Mouse (Mus musculus): Measurements from ENCODE around the gene Vps37b. TPM values are rescaled to one million over a fixed set of nuclear protein-coding genes. Genes with fewer than 3 reads are reported as not detected.

Vps37b gene
- polyA plus RNA-seq, 1 experiment from 2014 or later: 27.1 TPM

DNA sequence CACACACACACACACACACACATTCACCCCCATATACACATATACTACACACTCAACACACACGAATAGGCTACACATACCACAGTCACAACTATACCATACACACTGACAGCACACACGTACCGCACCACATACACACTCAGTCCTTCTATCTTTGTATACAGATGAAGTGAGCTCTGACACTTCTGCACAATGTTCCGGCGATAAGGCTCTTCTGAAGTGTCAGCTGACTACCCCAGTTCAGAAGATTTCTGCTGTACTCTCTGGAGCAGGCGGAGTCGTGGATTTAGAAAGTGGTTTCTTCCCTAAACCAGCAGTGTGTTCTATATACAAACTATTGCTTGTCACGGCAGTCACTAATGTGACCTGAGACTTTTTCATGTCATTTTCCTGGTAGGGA is 22.0 kb downstream of the Vps37b start:
- Histone ChIP-seq H3K36me3 (ENCODE audit: control insufficient read depth, insufficient read depth, low read length) (peaks cover 24% of the 10 kb centered on the region), H3K4me2 (ENCODE audit: low read depth, low read length) (no peak overlapping the region), H3K4me1 (ENCODE audit: control insufficient read depth, insufficient read depth, low read length) (peaks cover 50% of the 10 kb centered on the region), H3K9ac (ENCODE audit: low read depth, low read length) (no peak overlapping the region), H3K27ac (ENCODE audit: low read length) (peak overlapping the region; percentile 73; the same call in 1 of the 2 replicates), H3K4me3 (ENCODE audit: low read length) (no peak overlapping the region), H3K27me3 (replicated peaks; ENCODE audit: control insufficient read depth, insufficient read depth, low read length) (no peaks in the 10 kb centered on the region), H3K9me3 (ENCODE audit: control insufficient read depth, low read length) (no peaks in the 10 kb centered on the region)
- WGBS: 74% methylated on average over 8 of the region's 8 CpGs
- peak; percentile 36 for ATAC-seq

DNA sequence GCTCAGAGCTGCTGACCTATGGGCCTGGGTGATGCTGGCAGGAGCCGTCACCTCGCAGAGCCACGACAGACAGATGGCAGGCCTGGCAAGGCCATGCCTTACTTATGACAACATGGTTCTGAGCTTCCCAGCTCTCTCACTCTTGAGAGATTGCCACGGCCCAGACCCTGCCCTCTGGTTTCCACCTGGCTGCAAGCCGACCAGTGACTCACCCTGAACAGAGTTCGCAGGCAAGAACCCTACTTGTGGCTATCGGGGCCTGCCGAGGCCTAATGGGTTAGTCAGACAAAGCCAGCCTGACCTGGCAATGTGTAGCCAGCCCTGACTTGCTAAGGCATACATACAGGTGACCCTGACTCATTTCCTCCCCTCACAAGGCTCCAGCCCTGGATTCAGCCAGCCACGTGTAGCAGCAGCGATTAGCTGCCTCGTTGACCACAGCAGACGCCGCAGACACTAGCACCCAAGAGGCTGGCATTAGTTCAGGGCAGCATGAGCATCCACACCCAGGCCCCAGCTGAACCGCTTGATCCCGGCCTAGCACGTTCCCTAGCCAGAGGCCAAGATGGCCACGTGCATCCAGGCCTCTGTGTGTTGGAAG is 25.1 kb downstream of the Vps37b start:
- H3K36me3 ChIP-seq (ENCODE audit: control insufficient read depth, insufficient read depth, low read length): peaks cover 28% of the 10 kb centered on the region
- no peak overlapping the region for H3K27ac ChIP-seq (ENCODE audit: low read length)
- peaks cover 38% of the 10 kb centered on the region for H3K4me1 ChIP-seq (ENCODE audit: control insufficient read depth, insufficient read depth, low read length)
- H3K27me3 ChIP-seq (replicated peaks; ENCODE audit: control insufficient read depth, insufficient read depth, low read length): no peaks in the 10 kb centered on the region
- 84% methylated on average over 17 of the region's 17 CpGs for WGBS
- no peak for ATAC-seq
- H3K4me2 ChIP-seq (ENCODE audit: low read depth, low read length): no peak overlapping the region
- no peak overlapping the region for H3K9ac ChIP-seq (ENCODE audit: low read depth, low read length)
- no peaks in the 10 kb centered on the region for H3K9me3 ChIP-seq (ENCODE audit: control insufficient read depth, low read length)
- no peak overlapping the region for H3K4me3 ChIP-seq (ENCODE audit: low read length)

DNA sequence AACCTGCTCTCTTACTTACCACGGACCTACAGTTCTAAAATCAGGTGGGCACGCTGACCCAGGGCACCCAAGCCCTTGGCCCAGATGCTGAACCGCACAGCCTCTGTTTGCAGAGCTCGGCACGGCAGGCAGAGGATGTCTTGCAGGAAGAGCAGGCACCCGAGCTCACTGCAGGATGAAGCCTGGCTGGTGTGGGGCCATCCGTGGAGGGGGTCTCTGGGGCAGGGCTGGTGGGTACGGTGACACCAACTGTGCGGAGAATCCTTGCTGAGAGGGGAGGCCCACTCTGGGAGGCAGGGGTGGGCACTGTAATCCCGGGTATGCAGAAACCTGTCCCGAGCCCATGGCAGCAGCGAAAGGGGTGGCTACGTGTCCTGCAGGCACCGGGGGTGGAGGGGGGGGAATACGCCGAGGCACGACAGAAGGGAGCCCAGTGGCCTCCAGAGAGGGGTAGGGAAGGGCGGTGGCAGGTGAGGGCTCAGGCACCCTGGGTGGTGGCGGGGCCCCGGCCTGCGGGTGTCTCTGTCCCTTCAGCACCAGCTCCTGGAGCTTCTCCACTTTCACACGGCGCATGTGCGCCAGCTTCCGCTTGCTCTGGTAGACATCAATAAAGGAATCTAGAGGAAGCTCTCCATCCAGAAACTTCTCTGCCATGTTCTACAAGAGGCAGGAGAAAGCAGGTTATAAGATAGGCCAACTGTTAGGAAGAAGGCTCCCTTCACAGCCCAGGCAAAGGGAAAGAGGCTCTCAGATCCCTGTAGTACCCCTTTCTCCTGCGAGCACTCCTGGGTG is 25.8 kb downstream of the Vps37b start:
- H3K4me2 ChIP-seq (ENCODE audit: low read depth, low read length): no peak overlapping the region
- H3K27me3 ChIP-seq (replicated peaks; ENCODE audit: control insufficient read depth, insufficient read depth, low read length): no peaks in the 10 kb centered on the region
- 81% methylated on average over 26 of the region's 26 CpGs for WGBS
- H3K9ac ChIP-seq (ENCODE audit: low read depth, low read length): no peak overlapping the region
- peaks cover 29% of the 10 kb centered on the region for H3K36me3 ChIP-seq (ENCODE audit: control insufficient read depth, insufficient read depth, low read length)
- no peak for ATAC-seq
- peaks cover 31% of the 10 kb centered on the region for H3K4me1 ChIP-seq (ENCODE audit: control insufficient read depth, insufficient read depth, low read length)
- no peaks in the 10 kb centered on the region for H3K9me3 ChIP-seq (ENCODE audit: control insufficient read depth, low read length)
- no peak overlapping the region for H3K4me3 ChIP-seq (ENCODE audit: low read length)
- H3K27ac ChIP-seq (ENCODE audit: low read length): no peak overlapping the region

DNA sequence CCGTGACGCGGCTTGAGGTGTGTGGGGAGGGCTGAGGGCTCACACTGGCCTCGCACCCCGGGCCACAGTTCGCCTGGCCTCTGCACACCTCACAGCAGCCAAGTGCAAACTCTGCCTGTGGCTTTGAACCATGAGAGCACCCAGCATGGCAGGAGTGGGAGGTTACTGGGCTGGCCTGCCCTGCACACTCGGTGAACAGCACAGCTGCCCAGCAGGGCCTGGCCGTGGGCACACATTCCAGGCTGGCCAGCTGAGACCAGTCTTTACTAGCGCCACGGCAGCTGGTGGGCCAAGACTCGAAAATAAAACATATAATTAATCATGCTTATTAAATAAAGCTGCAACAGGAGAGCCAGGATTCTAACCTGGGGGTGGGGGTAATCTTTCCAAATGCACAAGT is 26.5 kb downstream of the Vps37b start:
- no peak for ATAC-seq
- Histone ChIP-seq H3K9me3 (ENCODE audit: control insufficient read depth, low read length) (no peaks in the 10 kb centered on the region), H3K27me3 (replicated peaks; ENCODE audit: control insufficient read depth, insufficient read depth, low read length) (no peaks in the 10 kb centered on the region), H3K4me3 (ENCODE audit: low read length) (no peak overlapping the region), H3K36me3 (ENCODE audit: control insufficient read depth, insufficient read depth, low read length) (peaks cover 32% of the 10 kb centered on the region), H3K27ac (ENCODE audit: low read length) (peak overlapping the region; percentile 14; the same call in 1 of the 2 replicates), H3K4me1 (ENCODE audit: control insufficient read depth, insufficient read depth, low read length) (peaks cover 24% of the 10 kb centered on the region), H3K9ac (ENCODE audit: low read depth, low read length) (no peak overlapping the region), H3K4me2 (ENCODE audit: low read depth, low read length) (no peak overlapping the region)
- 73% methylated on average over 11 of the region's 11 CpGs for WGBS

DNA sequence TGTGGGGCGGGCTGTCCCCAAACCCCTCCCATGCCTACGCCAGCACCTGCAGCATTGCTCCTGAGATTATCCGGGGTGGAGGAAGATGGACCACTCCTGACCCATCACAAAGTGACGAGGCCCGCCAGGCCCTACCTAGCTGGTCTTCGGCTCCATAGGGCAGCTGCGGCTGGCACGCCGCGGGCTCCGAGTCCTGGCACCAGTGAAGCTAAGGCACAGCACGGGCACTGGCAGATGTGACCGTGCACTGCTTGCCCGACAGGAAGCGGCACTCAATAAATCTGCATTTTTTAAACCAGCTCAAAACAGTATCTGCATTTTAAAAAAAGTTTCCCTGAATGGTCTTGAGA is 26.9 kb downstream of the Vps37b start:
- Histone ChIP-seq H3K9ac (ENCODE audit: low read depth, low read length) (no peak overlapping the region), H3K4me2 (ENCODE audit: low read depth, low read length) (no peak overlapping the region), H3K4me3 (ENCODE audit: low read length) (no peak overlapping the region), H3K36me3 (ENCODE audit: control insufficient read depth, insufficient read depth, low read length) (peaks cover 31% of the 10 kb centered on the region), H3K9me3 (ENCODE audit: control insufficient read depth, low read length) (no peaks in the 10 kb centered on the region), H3K27ac (ENCODE audit: low read length) (peak overlapping the region; percentile 63), H3K4me1 (ENCODE audit: control insufficient read depth, insufficient read depth, low read length) (peaks cover 20% of the 10 kb centered on the region), H3K27me3 (replicated peaks; ENCODE audit: control insufficient read depth, insufficient read depth, low read length) (no peaks in the 10 kb centered on the region)
- 89% methylated on average over 15 of the region's 15 CpGs for whole genome bisulfite sequencing
- ATAC-seq: no peak

DNA sequence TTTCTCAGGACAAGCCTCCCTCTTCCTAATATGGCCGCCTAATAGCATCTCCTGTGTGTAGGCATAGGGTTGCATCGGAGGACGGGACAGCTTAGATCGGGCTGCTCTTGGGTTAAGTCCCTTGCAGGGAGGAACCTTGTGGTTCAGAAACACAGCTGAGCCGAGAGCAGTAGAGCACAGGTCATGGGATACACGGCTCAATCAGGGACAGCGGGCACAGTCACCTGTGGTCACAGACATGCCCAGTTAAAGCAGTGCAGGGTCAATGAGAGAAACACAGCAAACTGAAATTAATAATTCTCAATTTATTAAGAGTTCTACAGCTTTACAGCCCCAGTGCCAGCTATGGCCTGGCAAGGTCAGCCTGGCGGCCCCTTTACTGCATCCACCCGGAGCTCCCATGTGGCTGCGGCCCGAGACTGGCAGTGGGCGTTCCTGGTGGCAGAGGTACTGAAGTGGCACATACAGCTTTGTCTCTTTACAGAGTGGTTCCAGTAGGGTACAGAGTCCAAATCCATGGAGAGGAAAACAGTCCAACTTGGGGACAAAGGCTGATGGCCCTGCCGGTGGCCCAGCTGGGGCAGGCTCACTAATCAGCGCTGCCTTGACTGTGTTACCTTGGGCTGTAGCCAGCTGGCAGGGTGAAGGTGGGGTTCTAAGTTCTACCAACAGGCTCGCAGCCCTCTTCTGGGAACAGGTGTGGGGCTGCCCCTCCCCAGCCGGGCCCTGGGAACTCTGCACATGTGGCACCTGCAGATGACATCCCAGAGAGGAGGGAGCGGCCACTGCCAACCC is 27.5 kb downstream of the Vps37b start:
- H3K27me3 ChIP-seq (replicated peaks; ENCODE audit: control insufficient read depth, insufficient read depth, low read length): no peaks in the 10 kb centered on the region
- ATAC-seq: peak; percentile 85
- H3K36me3 ChIP-seq (ENCODE audit: control insufficient read depth, insufficient read depth, low read length): peaks cover 29% of the 10 kb centered on the region
- H3K9me3 ChIP-seq (ENCODE audit: control insufficient read depth, low read length): no peaks in the 10 kb centered on the region
- 72% methylated on average over 17 of the region's 17 CpGs for WGBS
- H3K4me1 ChIP-seq (ENCODE audit: control insufficient read depth, insufficient read depth, low read length): peaks cover 16% of the 10 kb centered on the region
- no peak overlapping the region for H3K4me3 ChIP-seq (ENCODE audit: low read length)
- no peak overlapping the region for H3K4me2 ChIP-seq (ENCODE audit: low read depth, low read length)
- no peak overlapping the region for H3K9ac ChIP-seq (ENCODE audit: low read depth, low read length)
- peak overlapping the region; percentile 63 for H3K27ac ChIP-seq (ENCODE audit: low read length)

DNA sequence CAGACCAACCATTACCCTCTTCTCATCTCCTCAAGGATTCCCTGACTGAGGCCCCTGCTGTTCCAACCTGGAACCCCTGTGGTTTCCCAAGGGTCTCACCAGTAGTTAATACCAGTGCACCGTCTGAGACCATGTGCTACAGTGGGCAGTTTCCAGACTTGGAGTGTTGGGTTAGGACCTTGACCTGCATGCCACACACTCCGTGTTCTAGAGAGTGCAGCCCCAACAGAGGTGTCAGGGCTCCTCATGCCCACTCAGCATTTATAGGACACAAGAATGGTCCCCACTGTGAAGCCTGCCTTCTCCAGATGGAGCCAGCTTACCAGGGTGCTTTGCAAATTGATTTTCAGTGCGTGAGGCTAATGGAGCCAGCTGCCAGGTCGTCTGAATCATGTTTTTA is 28.7 kb downstream of the Vps37b start:
- Histone ChIP-seq H3K27me3 (replicated peaks; ENCODE audit: control insufficient read depth, insufficient read depth, low read length) (no peaks in the 10 kb centered on the region), H3K9me3 (ENCODE audit: control insufficient read depth, low read length) (no peaks in the 10 kb centered on the region), H3K9ac (ENCODE audit: low read depth, low read length) (no peak overlapping the region), H3K4me3 (ENCODE audit: low read length) (no peak overlapping the region), H3K4me2 (ENCODE audit: low read depth, low read length) (no peak overlapping the region), H3K4me1 (ENCODE audit: control insufficient read depth, insufficient read depth, low read length) (peaks cover 16% of the 10 kb centered on the region), H3K27ac (ENCODE audit: low read length) (peak overlapping the region; percentile 37; the same call in 1 of the 2 replicates), H3K36me3 (ENCODE audit: control insufficient read depth, insufficient read depth, low read length) (peaks cover 27% of the 10 kb centered on the region)
- 61% methylated on average over 4 of the region's 4 CpGs for WGBS
- no peak for ATAC-seq

DNA sequence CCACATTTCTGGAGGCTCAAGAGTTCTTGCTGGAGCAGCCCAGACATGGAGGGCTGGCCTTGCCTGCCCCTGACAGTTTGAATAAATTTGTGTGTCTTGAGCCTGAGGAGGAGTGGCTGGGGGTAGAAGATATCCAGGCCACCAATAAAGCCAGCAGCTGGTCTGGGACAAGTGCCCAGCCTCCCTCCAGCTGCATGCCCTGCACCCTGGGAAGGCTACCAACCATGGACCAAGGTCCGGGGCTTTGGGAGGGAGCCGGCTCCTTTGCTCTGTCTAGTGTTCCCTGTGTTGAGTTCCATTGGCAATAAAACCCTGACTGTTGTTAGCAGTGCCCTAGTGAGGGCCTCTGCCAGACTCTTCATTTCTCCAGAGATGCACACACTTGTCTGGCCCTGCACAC is 29.2 kb downstream of the Vps37b start:
- Histone ChIP-seq H3K27ac (ENCODE audit: low read length) (peak overlapping the region; percentile 37; the same call in 1 of the 2 replicates), H3K4me3 (ENCODE audit: low read length) (no peak overlapping the region), H3K4me2 (ENCODE audit: low read depth, low read length) (no peak overlapping the region), H3K36me3 (ENCODE audit: control insufficient read depth, insufficient read depth, low read length) (peaks cover 24% of the 10 kb centered on the region), H3K9me3 (ENCODE audit: control insufficient read depth, low read length) (no peaks in the 10 kb centered on the region), H3K4me1 (ENCODE audit: control insufficient read depth, insufficient read depth, low read length) (peaks cover 16% of the 10 kb centered on the region), H3K9ac (ENCODE audit: low read depth, low read length) (0 out of 2 replicates have a peak overlapping the region, but pooled peaks have one; percentile 14), H3K27me3 (replicated peaks; ENCODE audit: control insufficient read depth, insufficient read depth, low read length) (no peaks in the 10 kb centered on the region)
- WGBS: 71% methylated on average over 2 of the region's 2 CpGs
- no peak for ATAC-seq

DNA sequence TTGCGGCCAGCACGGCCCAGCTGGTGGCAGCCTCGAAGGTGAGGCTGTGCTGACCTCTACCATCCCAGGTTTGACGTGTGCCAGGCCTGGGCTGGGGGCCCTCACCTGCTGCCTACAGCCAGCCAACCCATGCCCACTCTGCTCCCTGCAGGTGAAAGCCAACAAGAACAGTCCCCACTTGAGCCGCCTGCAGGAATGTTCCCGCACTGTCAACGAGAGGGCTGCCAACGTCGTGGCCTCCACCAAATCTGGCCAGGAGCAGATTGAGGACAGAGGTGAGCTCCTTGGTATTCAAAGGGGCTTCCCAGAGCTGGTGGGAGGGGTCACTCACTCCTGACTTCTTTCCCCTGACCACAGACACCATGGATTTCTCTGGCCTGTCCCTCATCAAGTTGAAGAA is 30.8 kb downstream of the Vps37b start:
- peaks cover 23% of the 10 kb centered on the region for H3K36me3 ChIP-seq (ENCODE audit: control insufficient read depth, insufficient read depth, low read length)
- H3K9ac ChIP-seq (ENCODE audit: low read depth, low read length): no peak overlapping the region
- H3K4me2 ChIP-seq (ENCODE audit: low read depth, low read length): no peak overlapping the region
- H3K27me3 ChIP-seq (replicated peaks; ENCODE audit: control insufficient read depth, insufficient read depth, low read length): no peaks in the 10 kb centered on the region
- H3K27ac ChIP-seq (ENCODE audit: low read length): no peak overlapping the region
- no peaks in the 10 kb centered on the region for H3K9me3 ChIP-seq (ENCODE audit: control insufficient read depth, low read length)
- H3K4me3 ChIP-seq (ENCODE audit: low read length): no peak overlapping the region
- peaks cover 16% of the 10 kb centered on the region for H3K4me1 ChIP-seq (ENCODE audit: control insufficient read depth, insufficient read depth, low read length)
- WGBS: 68% methylated on average over 9 of the region's 9 CpGs
- ATAC-seq: no peak
